Mouse (Mus musculus) gastrocnemius, postnatal 25 days (tissue): Measurements from ENCODE around the gene Sulf2. TPM values are rescaled to one million over a fixed set of nuclear protein-coding genes. Genes with fewer than 3 reads are reported as not detected.
"Not testable (repeated sequence)": the region's sequence is repeated elsewhere in the genome, so short reads cannot be mapped to it uniquely, and the experiment has no call there.

Experiments
- DNase-seq: peaks from one replicate; pipeline ENCODE4 v3.0.0; 2022
- long read RNA-seq, 2 experiments: library from polyadenylated mRNA; stranded (forward); transcript quantifications; one replicate each; pipeline ENCODE4 v2.0.0; 2021
- total RNA-seq, 2 experiments: library from RNA; stranded (reverse); gene quantifications; 1 replicate in 1 of 2; 2 replicates in 1 of 2; pipeline ENCODE4 v1.2.3; 2021

Gene Sulf2
- 10 to 100 TPM; 11.1 to 19.3 TPM for total RNA-seq
- long read RNA-seq, experiment 1, full-length matches to known transcripts, result 5 of 9 reads
- long read RNA-seq, experiment 1, partial matches to known transcripts, result 3 of 9 reads
- long read RNA-seq, experiment 1, other reads (novel, unspliced or antisense), result 1 of 9 reads
- long read RNA-seq, experiment 2, full-length matches to known transcripts, result 1 of 2 reads
- long read RNA-seq, experiment 2, partial matches to known transcripts, result 1 of 2 reads
- long read RNA-seq, experiment 2, other reads (novel, unspliced or antisense), result 0 of 2 reads

- peak; percentile 65 for DNase-seq
These were observed at the start of gene Sulf2 for GRCm38 (mm10) chr2:166155454-166155815. TSS of gene Sulf2 (minus strand) at chr2:166155663.

GRCm38 (mm10) chr2:166204174-166204573 lies 48.7 kb upstream of the Sulf2 start:
- no peak for DNase-seq

GRCm38 (mm10) chr2:166203647-166204046 lies 48.2 kb upstream of the Sulf2 start:
- DNase-seq, result no peak

GRCm38 (mm10) chr2:166197964-166198363 lies 42.5 kb upstream of the Sulf2 start:
- no peak for DNase-seq

- DNase-seq, result no peak
These were observed 41.6 kb upstream of the Sulf2 start for GRCm38 (mm10) chr2:166197064-166197463.

- no peak for DNase-seq
These were observed 40.8 kb upstream of the Sulf2 start for GRCm38 (mm10) chr2:166196080-166196786.

GRCm38 (mm10) chr2:166195041-166195440 lies 39.6 kb upstream of the Sulf2 start:
- DNase-seq, result no peak

GRCm38 (mm10) chr2:166194112-166194758 lies 38.8 kb upstream of the Sulf2 start:
- no peak for DNase-seq

- no peak for DNase-seq
These were observed 38.0 kb upstream of the Sulf2 start for GRCm38 (mm10) chr2:166193509-166193908.

GRCm38 (mm10) chr2:166190816-166191215 lies 35.4 kb upstream of the Sulf2 start:
- DNase-seq, result no peak

GRCm38 (mm10) chr2:166189191-166189590 lies 33.7 kb upstream of the Sulf2 start:
- DNase-seq, result no peak

- DNase-seq, result not testable (repeated sequence)
These were observed 32.5 kb upstream of the Sulf2 start for GRCm38 (mm10) chr2:166187874-166188453.

GRCm38 (mm10) chr2:166187319-166187718 lies 31.9 kb upstream of the Sulf2 start:
- not testable (repeated sequence) for DNase-seq

GRCm38 (mm10) chr2:166186244-166186948 lies 30.9 kb upstream of the Sulf2 start:
- DNase-seq, result no peak

GRCm38 (mm10) chr2:166185768-166186167 lies 30.3 kb upstream of the Sulf2 start:
- no peak for DNase-seq

GRCm38 (mm10) chr2:166184417-166184816 lies 29.0 kb upstream of the Sulf2 start:
- no peak for DNase-seq

GRCm38 (mm10) chr2:166182009-166182685 lies 26.7 kb upstream of the Sulf2 start:
- no peak for DNase-seq

- peak; percentile 66 for DNase-seq
These were observed 25.5 kb upstream of the Sulf2 start for GRCm38 (mm10) chr2:166180744-166181508.

- peak; percentile 57 for DNase-seq
These were observed 24.7 kb upstream of the Sulf2 start for GRCm38 (mm10) chr2:166180136-166180649.

- DNase-seq, result peak; percentile 77
These were observed 24.1 kb upstream of the Sulf2 start for GRCm38 (mm10) chr2:166179457-166180101.
